Mouse (Mus musculus) heart, embryonic 10.5 days (tissue): ENCODE results near the gene Vamp1. TPM values are rescaled to one million over a fixed set of nuclear protein-coding genes. Genes with fewer than 3 reads are reported as not detected.
"Not testable (repeated sequence)": the region's sequence is repeated elsewhere in the genome, so short reads cannot be mapped to it uniquely, and the experiment has no call there.

Experiments used
- DNase-seq: peaks from one replicate; pipeline ENCODE4 v3.0.0-alpha.2; 2017; ENCODE audit warnings: low spot score
- H3K27ac ChIP-seq: fragments of 300-500 bp; sonication (generic); 2 replicates; pipeline ENCODE4 v1.5.1; 2016; ENCODE audit warnings: mild to moderate bottlenecking
- H3K27me3 ChIP-seq: fragments of 300-500 bp; sonication (generic); 2 replicates; pipeline ENCODE4 v1.6.1; 2016; ENCODE audit warnings: mild to moderate bottlenecking; ENCODE audit not compliant: poor library complexity, insufficient read depth, severe bottlenecking
- H3K36me3 ChIP-seq: fragments of 300-500 bp; sonication (generic); 2 replicates; pipeline ENCODE4 v1.6.1; 2016; ENCODE audit warnings: mild to moderate bottlenecking, moderate library complexity
- H3K4me1 ChIP-seq: fragments of 300-500 bp; sonication (generic); 2 replicates; pipeline ENCODE4 v1.6.1; 2016; ENCODE audit warnings: mild to moderate bottlenecking
- H3K4me3 ChIP-seq: fragments of 300-500 bp; sonication (generic); 2 replicates; pipeline ENCODE4 v1.5.1; 2016; ENCODE audit warnings: mild to moderate bottlenecking, moderate library complexity
- H3K9me3 ChIP-seq: fragments of 300-500 bp; sonication (generic); 2 replicates; pipeline ENCODE4 v1.6.1; 2016; ENCODE audit warnings: mild to moderate bottlenecking, moderate library complexity
- WGBS: fragments of 180-500 bp; shearing (Covaris S2); methylation state at CpG from one replicate; pipeline ENCODE4 v1.1.7; 2016; 5-methylcytosine and 5-hydroxymethylcytosine counted together
- polyA plus RNA-seq: library from polyadenylated mRNA; unstranded; fragments of >200 nt; fragmentation: Nextera tagmentation; extraction: Ambion mirVana; gene quantifications from 2 replicates; pipeline ENCODE4 v1.2.1, GENCODE M21; 2016

Vamp1 gene
- polyA plus RNA-seq, 1 experiment from 2014 or later, result 3.4 TPM

- DNase-seq, result peak; percentile 74
- no peak overlapping the region for H3K27ac ChIP-seq
- no peaks in the 10 kb centered on the region for H3K4me1 ChIP-seq
- no peak overlapping the region for H3K4me3 ChIP-seq
- no peaks in the 10 kb centered on the region for H3K36me3 ChIP-seq
- H3K27me3 ChIP-seq, result no peaks in the 10 kb centered on the region
- H3K9me3 ChIP-seq, result no peaks in the 10 kb centered on the region
- WGBS, result 79% methylated on average over 10 of the region's 10 CpGs
Observed at GRCm38 (mm10) chr6:125260006-125260555, 44.7 kb downstream of the Vamp1 start.

DNA sequence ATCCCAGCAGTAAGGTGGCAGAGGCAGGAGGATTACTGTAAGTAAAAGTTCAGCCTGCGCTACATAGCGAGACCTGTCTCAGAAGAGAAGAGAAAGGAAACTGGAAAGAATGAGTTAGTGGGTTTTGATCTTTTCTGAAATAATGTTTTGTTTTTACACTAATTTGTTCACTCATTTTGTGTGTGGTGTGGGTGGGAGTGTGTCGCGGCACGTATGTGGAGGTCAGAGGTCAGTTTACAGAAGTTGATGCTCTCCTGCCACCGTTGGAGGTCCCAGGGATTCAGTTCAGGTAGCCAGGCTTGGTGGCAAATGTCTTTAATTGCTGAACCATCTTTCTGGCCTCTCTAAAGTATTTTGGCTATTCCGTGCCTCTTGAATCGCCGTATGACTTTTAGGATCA is 48.9 kb downstream of the Vamp1 start:
- DNase-seq, result no peak
- H3K9me3 ChIP-seq, result no peaks in the 10 kb centered on the region
- H3K27ac ChIP-seq, result no peak overlapping the region
- H3K27me3 ChIP-seq, result no peaks in the 10 kb centered on the region
- no peaks in the 10 kb centered on the region for H3K4me1 ChIP-seq
- H3K4me3 ChIP-seq, result no peak overlapping the region
- 86% methylated on average over 9 of the region's 9 CpGs for WGBS
- H3K36me3 ChIP-seq, result no peaks in the 10 kb centered on the region

- peaks cover 2% of the 10 kb centered on the region; the same call in 1 of the 2 replicates for H3K27me3 ChIP-seq
- H3K4me1 ChIP-seq, result no peaks in the 10 kb centered on the region
- H3K9me3 ChIP-seq, result no peaks in the 10 kb centered on the region
- H3K36me3 ChIP-seq, result no peaks in the 10 kb centered on the region
- no peak overlapping the region for H3K4me3 ChIP-seq
- no peak for DNase-seq
- no peak overlapping the region for H3K27ac ChIP-seq
- 52% methylated on average over 10 of the region's 10 CpGs for WGBS
Observed at GRCm38 (mm10) chr6:125265239-125265638, 49.9 kb downstream of the Vamp1 start.

DNA sequence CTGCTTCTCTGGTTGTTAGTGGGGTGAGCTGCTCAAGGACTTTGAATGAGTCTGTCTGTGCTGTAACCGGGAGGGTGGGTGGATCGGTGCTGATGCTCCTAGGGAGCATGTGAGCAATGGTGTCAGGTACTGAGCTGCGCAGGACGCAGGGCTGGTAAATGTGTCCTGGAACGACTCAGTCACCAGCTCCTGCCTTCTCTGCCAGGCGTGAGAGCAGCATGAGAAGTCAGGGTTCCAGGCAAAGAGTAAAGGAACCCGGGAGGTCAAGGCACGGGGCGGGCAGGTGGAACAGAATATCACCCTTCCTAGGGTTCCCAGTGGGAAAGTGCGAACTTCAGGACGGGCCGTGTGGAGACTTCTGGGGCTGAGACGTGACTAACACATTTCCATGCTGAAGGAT is 50.7 kb downstream of the Vamp1 start:
- Histone ChIP-seq H3K36me3 (no peaks in the 10 kb centered on the region), H3K9me3 (no peaks in the 10 kb centered on the region), H3K27ac (no peak overlapping the region), H3K27me3 (peaks cover 10% of the 10 kb centered on the region; the same call in 1 of the 2 replicates), H3K4me1 (no peaks in the 10 kb centered on the region), H3K4me3 (no peak overlapping the region)
- 65% methylated on average over 13 of the region's 13 CpGs for WGBS
- no peak for DNase-seq

GRCm38 (mm10) chr6:125266600-125266999 is 51.2 kb downstream of the Vamp1 start:
- H3K36me3 ChIP-seq, H3K27ac ChIP-seq, H3K4me1 ChIP-seq, DNase-seq, H3K4me3 ChIP-seq, H3K9me3 ChIP-seq: not testable (repeated sequence)
- H3K27me3 ChIP-seq, result peaks cover 10% of the 10 kb centered on the region; the same call in 1 of the 2 replicates
- 70% methylated on average over 6 of the region's 6 CpGs for WGBS

DNA sequence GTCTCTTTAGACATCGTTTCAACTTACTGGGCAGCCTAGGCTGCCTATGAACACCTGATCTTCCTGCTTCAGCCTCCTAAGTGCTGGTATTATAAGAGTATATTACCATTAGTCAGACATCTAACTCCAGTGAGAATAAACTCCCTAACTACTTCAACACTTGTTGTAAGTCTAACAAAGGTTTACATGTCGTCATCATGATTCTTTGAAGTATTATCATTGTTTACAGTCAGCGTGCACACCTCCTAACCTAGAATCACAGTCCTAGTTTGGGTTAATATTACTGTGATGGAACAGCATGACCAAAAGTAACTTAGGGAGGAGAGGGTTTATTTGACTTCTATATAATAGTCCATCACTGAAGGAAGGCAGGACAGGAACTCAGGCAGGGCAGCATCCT is 52.1 kb downstream of the Vamp1 start:
- Histone ChIP-seq H3K4me3 (no peak overlapping the region), H3K36me3 (no peaks in the 10 kb centered on the region), H3K9me3 (no peaks in the 10 kb centered on the region), H3K4me1 (peaks cover 4% of the 10 kb centered on the region; the same call in 1 of the 2 replicates), H3K27ac (no peak overlapping the region), H3K27me3 (peaks cover 10% of the 10 kb centered on the region; the same call in 1 of the 2 replicates)
- DNase-seq, result no peak
- 83% methylated on average over 3 of the region's 3 CpGs for WGBS

GRCm38 (mm10) chr6:125268799-125269198 is 53.4 kb downstream of the Vamp1 start:
- H3K36me3 ChIP-seq, result no peaks in the 10 kb centered on the region
- no peak for DNase-seq
- H3K27me3 ChIP-seq, result peaks cover 16% of the 10 kb centered on the region; the same call in 1 of the 2 replicates
- H3K4me1 ChIP-seq, result peaks cover 4% of the 10 kb centered on the region; the same call in 1 of the 2 replicates
- no peak overlapping the region for H3K27ac ChIP-seq
- no peak overlapping the region for H3K4me3 ChIP-seq
- WGBS, result 48% methylated on average over 6 of the region's 6 CpGs
- no peaks in the 10 kb centered on the region for H3K9me3 ChIP-seq

DNA sequence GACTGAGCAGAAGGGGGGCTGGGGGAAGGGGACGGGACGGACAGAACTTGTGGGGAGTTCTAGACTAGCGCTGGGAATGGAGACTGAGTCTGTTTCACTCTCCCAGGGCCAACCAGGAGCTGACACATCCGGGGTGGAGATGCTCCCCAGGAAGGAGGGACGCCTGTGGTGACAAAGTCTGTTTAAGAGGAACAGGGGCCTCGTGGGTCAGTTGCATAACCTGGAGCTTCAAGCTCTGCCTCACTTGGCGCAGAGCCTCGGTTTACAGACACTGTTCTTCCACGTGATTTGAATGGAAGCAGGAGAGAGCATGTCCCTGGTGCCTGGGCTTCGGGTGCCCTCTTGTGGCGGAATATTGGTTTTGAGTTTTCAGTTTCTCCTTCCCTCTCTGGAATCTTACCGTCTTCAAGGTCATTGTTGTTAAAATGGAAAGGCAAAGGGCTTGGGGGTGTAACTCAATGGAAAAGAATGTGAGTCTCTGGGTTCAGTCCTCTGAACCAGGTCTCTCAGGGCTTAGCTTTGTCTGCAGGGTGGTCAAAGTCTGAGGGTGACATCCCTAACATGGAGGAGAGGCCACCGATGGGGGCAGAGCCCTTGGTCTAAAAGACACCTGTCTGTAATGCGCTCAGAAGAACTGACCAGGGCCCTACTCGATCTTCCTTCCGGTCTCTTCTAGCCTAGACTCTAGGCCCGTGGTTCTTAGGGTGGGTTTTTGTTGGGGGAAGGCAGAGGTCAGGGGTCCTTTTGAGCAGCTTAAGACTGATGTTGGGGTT is 56.3 kb downstream of the Vamp1 start:
- H3K4me3 ChIP-seq, result peak overlapping the region; percentile 27
- H3K36me3 ChIP-seq, result no peaks in the 10 kb centered on the region
- DNase-seq, result peak; percentile 93
- 18% methylated on average over 17 of the region's 17 CpGs for WGBS
- no peaks in the 10 kb centered on the region for H3K9me3 ChIP-seq
- H3K27me3 ChIP-seq, result peaks cover 16% of the 10 kb centered on the region; the same call in 1 of the 2 replicates
- peak overlapping the region; percentile 77 for H3K27ac ChIP-seq
- peaks cover 4% of the 10 kb centered on the region; the same call in 1 of the 2 replicates for H3K4me1 ChIP-seq

DNA sequence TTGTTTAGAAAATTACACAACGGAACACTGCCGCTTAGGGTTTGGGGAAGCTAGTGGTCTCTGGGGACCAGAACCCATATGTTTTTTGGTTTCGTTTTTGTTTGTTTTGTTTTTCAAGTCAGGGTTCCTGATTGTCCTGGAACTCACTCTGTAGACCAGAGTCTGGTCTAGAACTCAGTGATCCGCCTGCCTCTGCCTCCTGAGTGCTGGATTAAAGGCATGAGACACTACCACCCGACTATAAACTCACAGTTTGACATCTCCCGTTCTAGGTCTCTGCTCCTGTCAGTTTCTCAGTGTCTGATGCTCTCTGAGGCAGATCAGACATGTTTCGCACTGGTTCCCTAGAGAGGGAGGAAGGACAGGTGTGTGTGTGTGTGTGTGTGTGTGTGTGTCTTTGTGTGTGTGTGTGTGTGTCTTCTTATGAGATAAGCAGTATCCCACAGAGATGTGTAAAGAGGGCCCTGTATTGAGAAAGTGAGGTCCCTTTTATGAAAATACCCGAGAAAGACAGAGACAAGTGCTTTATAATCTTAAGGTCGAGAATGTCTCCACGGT is 57.0 kb downstream of the Vamp1 start:
- peaks cover 4% of the 10 kb centered on the region; the same call in 1 of the 2 replicates for H3K4me1 ChIP-seq
- H3K9me3 ChIP-seq, result no peaks in the 10 kb centered on the region
- WGBS, result 77% methylated on average over 10 of the region's 10 CpGs
- peaks cover 16% of the 10 kb centered on the region; the same call in 1 of the 2 replicates for H3K27me3 ChIP-seq
- peak overlapping the region; percentile 77 for H3K27ac ChIP-seq
- no peak for DNase-seq
- no peak overlapping the region for H3K4me3 ChIP-seq
- H3K36me3 ChIP-seq, result no peaks in the 10 kb centered on the region

- DNase-seq, result no peak
- no peak overlapping the region for H3K27ac ChIP-seq
- H3K4me3 ChIP-seq, result no peak overlapping the region
- H3K4me1 ChIP-seq, result peaks cover 4% of the 10 kb centered on the region; the same call in 1 of the 2 replicates
- 58% methylated on average over 15 of the region's 15 CpGs for WGBS
- peaks cover 16% of the 10 kb centered on the region; the same call in 1 of the 2 replicates for H3K27me3 ChIP-seq
- H3K9me3 ChIP-seq, result no peaks in the 10 kb centered on the region
- no peaks in the 10 kb centered on the region for H3K36me3 ChIP-seq
Observed at GRCm38 (mm10) chr6:125274841-125275563, 59.7 kb downstream of the Vamp1 start.

GRCm38 (mm10) chr6:125279729-125280128 is 64.4 kb downstream of the Vamp1 start:
- DNase-seq, result no peak

GRCm38 (mm10) chr6:125282721-125283120 is 67.4 kb downstream of the Vamp1 start:
- not testable (repeated sequence) for H3K27ac ChIP-seq, H3K9me3 ChIP-seq, H3K36me3 ChIP-seq, H3K4me1 ChIP-seq, H3K4me3 ChIP-seq, H3K27me3 ChIP-seq, DNase-seq
- 86% methylated on average over 13 of the region's 13 CpGs for WGBS

More at GRCm38 (mm10) chr6:125279729-125280128, 64.4 kb downstream of the Vamp1 start:
- Histone ChIP-seq H3K36me3 (no peaks in the 10 kb centered on the region), H3K4me1 (no peaks in the 10 kb centered on the region), H3K27me3 (no peaks in the 10 kb centered on the region), H3K4me3 (no peak overlapping the region), H3K27ac (no peak overlapping the region), H3K9me3 (no peaks in the 10 kb centered on the region)
- 60% methylated on average over 8 of the region's 8 CpGs for WGBS
